Mouse (Mus musculus) lung, adult 2 months (tissue): Measurements from ENCODE around the gene Gne.

Experiments used
- CTCF ChIP-seq: fragments of 200-500 bp; IDR thresholded peaks from 2 replicates; pipeline ENCODE4 v1.5.1; 2011; ENCODE audit warnings: mild to moderate bottlenecking, low read length, control low read depth; ENCODE audit not compliant: insufficient read depth
- POLR2A ChIP-seq: fragments of 200-500 bp; IDR thresholded peaks from 2 replicates; pipeline ENCODE4 v1.6.1; 2011; ENCODE audit warnings: low read depth, mild to moderate bottlenecking, control low read depth, low read length, borderline replicate concordance; ENCODE audit errors: extremely low read depth

DNA sequence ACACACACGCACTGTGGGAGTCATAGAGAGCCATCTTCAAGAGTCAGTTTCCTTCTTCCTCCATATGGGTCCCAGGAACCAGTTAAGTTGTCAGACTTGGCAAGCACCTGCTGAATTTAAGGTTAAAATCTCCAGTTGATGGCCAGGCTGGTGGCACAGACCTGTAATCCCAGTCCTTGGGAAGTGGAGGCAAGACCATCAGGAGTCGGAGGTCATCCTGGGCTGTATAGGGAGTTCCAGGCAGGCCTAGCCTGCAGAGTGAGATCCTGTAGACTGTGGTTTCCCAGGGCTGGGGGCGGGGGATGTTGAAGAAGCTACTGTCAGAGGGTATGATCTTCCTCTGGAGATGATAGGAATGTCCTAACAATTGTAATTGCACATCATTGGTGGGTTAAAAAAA is 95.0 kb downstream of the Gne start:
- no peak for TF ChIP-seq CTCF
- no peak for TF ChIP-seq POLR2A
